Mouse (Mus musculus) embryo, embryonic 11.5 days (tissue): Measurements from ENCODE around the gene Ptpa.

Experiments used
- DNase-seq: peaks from one replicate; pipeline ENCODE4 v3.0.0-alpha.2; 2012; ENCODE audit warnings: low read depth, low spot score

Gene Ptpa

GRCm38 (mm10) chr2:30495909-30496861 is 80.3 kb downstream of the Ptpa start:
- no peak for DNase-seq
